Mouse (Mus musculus) limb, embryonic 12.5 days (tissue): ENCODE data around the gene Abca7. TPM values are rescaled to one million over a fixed set of nuclear protein-coding genes. Genes with fewer than 3 reads are reported as not detected.

Experiments
- ATAC-seq: fragments of 200-750 bp; cut with Nextera tagmentation; 2 replicates; pipeline ENCODE4 v1.8.0; 2017; ENCODE audit warnings: low read depth, moderate TSS enrichment; ENCODE audit not compliant: insufficient number of reproducible peaks, insufficient read depth, low FRiP score, low TSS enrichment
- H3K27ac ChIP-seq: fragments of 300-500 bp; sonication (generic); 2 replicates; pipeline ENCODE4 v1.5.1; 2016; ENCODE audit warnings: mild to moderate bottlenecking, moderate library complexity
- H3K27me3 ChIP-seq: fragments of 300-500 bp; sonication (generic); 2 replicates; pipeline ENCODE4 v1.6.1; 2016; ENCODE audit warnings: mild to moderate bottlenecking, moderate library complexity
- H3K36me3 ChIP-seq: fragments of 300-500 bp; sonication (generic); 2 replicates; pipeline ENCODE4 v1.6.1; 2016; ENCODE audit warnings: mild to moderate bottlenecking, moderate library complexity
- H3K4me1 ChIP-seq: fragments of 300-500 bp; sonication (generic); replicated peaks from 2 replicates; pipeline ENCODE4 v1.6.1; 2016
- H3K4me2 ChIP-seq: fragments of 300-500 bp; sonication (generic); 2 replicates; pipeline ENCODE4 v1.6.1; 2016; ENCODE audit warnings: mild to moderate bottlenecking, moderate library complexity
- H3K4me3 ChIP-seq: fragments of 300-500 bp; sonication (generic); replicated peaks from 2 replicates; pipeline ENCODE4 v1.5.1; 2016; ENCODE audit warnings: mild to moderate bottlenecking
- H3K9ac ChIP-seq: fragments of 300-500 bp; sonication (generic); replicated peaks from 2 replicates; pipeline ENCODE4 v1.6.1; 2016; ENCODE audit warnings: mild to moderate bottlenecking, moderate library complexity
- H3K9me3 ChIP-seq: fragments of 300-500 bp; sonication (generic); 2 replicates; pipeline ENCODE4 v1.6.1; 2016; ENCODE audit warnings: mild to moderate bottlenecking, moderate library complexity
- WGBS: fragments of 180-500 bp; shearing (Covaris S2); methylation state at CpG from one replicate; pipeline ENCODE4 v1.1.7; 2016; 5-methylcytosine and 5-hydroxymethylcytosine counted together
- polyA plus RNA-seq: library from polyadenylated mRNA; unstranded; fragments of >200 nt; fragmentation: Nextera tagmentation; extraction: Ambion mirVana; gene quantifications from 2 replicates; pipeline ENCODE4 v1.2.1, GENCODE M21; 2016

Gene Abca7
- polyA plus RNA-seq, 1 experiment from 2014 or later, result 2.1 TPM

GRCm38 (mm10) chr10:79959847-79960601 lies 36.3 kb upstream of the Abca7 start, which contains the start of gene Wdr18:
Gene Wdr18 (plus strand): TSS chr10:79960152.
- Histone ChIP-seq H3K9me3 (no peaks in the 10 kb centered on the region), H3K9ac (peak within 1 kb of the TSS; percentile 83), H3K27ac (peak within 1 kb of the TSS; percentile 75), H3K4me2 (peak within 1 kb of the TSS; percentile 74), H3K4me1 (peaks cover 28% of the 10 kb centered on the region), H3K27me3 (no peaks in the 10 kb centered on the region), H3K36me3 (peaks cover 39% of the 10 kb centered on the region), H3K4me3 (peak within 1 kb of the TSS; percentile 97)
- WGBS, result under 1% methylated on average over 61 of the region's 61 CpGs
- ATAC-seq, result peak; percentile 96

- no peaks in the 10 kb centered on the region for H3K9me3 ChIP-seq
- no peak overlapping the region; the same call in 1 of the 2 replicates for H3K27ac ChIP-seq
- H3K4me1 ChIP-seq, result peaks cover 21% of the 10 kb centered on the region
- peak overlapping the region; percentile 83 for H3K9ac ChIP-seq
- H3K36me3 ChIP-seq, result peaks cover 47% of the 10 kb centered on the region
- H3K4me2 ChIP-seq, result peak overlapping the region; percentile 74
- 16% methylated on average over 10 of the region's 10 CpGs for WGBS
- no peaks in the 10 kb centered on the region for H3K27me3 ChIP-seq
- H3K4me3 ChIP-seq, result peak overlapping the region; percentile 97
- ATAC-seq, result no peak
Measured at GRCm38 (mm10) chr10:79960671-79961294, 35.5 kb upstream of the Abca7 start.

- no peak overlapping the region for H3K9ac ChIP-seq
- WGBS, result 93% methylated on average over 7 of the region's 7 CpGs
- no peak overlapping the region for H3K4me3 ChIP-seq
- peaks cover 10% of the 10 kb centered on the region for H3K4me1 ChIP-seq
- no peak overlapping the region for H3K27ac ChIP-seq
- peaks cover 79% of the 10 kb centered on the region for H3K36me3 ChIP-seq
- ATAC-seq, result no peak
- no peaks in the 10 kb centered on the region for H3K9me3 ChIP-seq
- H3K4me2 ChIP-seq, result no peak overlapping the region
- peaks cover 9% of the 10 kb centered on the region for H3K27me3 ChIP-seq
Measured at GRCm38 (mm10) chr10:79964727-79965126, 31.6 kb upstream of the Abca7 start.

- peaks cover 79% of the 10 kb centered on the region for H3K36me3 ChIP-seq
- no peak for ATAC-seq
- no peak overlapping the region for H3K9ac ChIP-seq
- WGBS, result 87% methylated on average over 5 of the region's 5 CpGs
- H3K27ac ChIP-seq, result no peak overlapping the region
- H3K4me2 ChIP-seq, result no peak overlapping the region
- peaks cover 10% of the 10 kb centered on the region for H3K4me1 ChIP-seq
- peaks cover 14% of the 10 kb centered on the region for H3K27me3 ChIP-seq
- no peaks in the 10 kb centered on the region for H3K9me3 ChIP-seq
- no peak overlapping the region for H3K4me3 ChIP-seq
Measured at GRCm38 (mm10) chr10:79965325-79965724, 31.0 kb upstream of the Abca7 start.

GRCm38 (mm10) chr10:79966886-79967400 lies 29.4 kb upstream of the Abca7 start:
- Histone ChIP-seq H3K4me1 (peaks cover 14% of the 10 kb centered on the region), H3K36me3 (peaks cover 70% of the 10 kb centered on the region), H3K9me3 (no peaks in the 10 kb centered on the region), H3K9ac (no peak overlapping the region), H3K27me3 (peaks cover 30% of the 10 kb centered on the region), H3K4me3 (no peak overlapping the region), H3K4me2 (no peak overlapping the region), H3K27ac (no peak overlapping the region)
- 90% methylated on average over 5 of the region's 5 CpGs for WGBS
- no peak for ATAC-seq

- peaks cover 41% of the 10 kb centered on the region for H3K27me3 ChIP-seq
- H3K27ac ChIP-seq, result no peak overlapping the region
- ATAC-seq, result no peak
- no peak overlapping the region for H3K4me2 ChIP-seq
- no peak overlapping the region for H3K4me3 ChIP-seq
- H3K36me3 ChIP-seq, result peaks cover 58% of the 10 kb centered on the region
- 97% methylated on average over 1 of the region's 1 CpGs for WGBS
- no peaks in the 10 kb centered on the region for H3K9me3 ChIP-seq
- no peak overlapping the region for H3K9ac ChIP-seq
- H3K4me1 ChIP-seq, result peaks cover 14% of the 10 kb centered on the region
Measured at GRCm38 (mm10) chr10:79968181-79968580, 28.1 kb upstream of the Abca7 start.

GRCm38 (mm10) chr10:79969124-79969568 lies 27.1 kb upstream of the Abca7 start:
- Histone ChIP-seq H3K36me3 (peaks cover 54% of the 10 kb centered on the region), H3K4me3 (no peak overlapping the region), H3K27ac (no peak overlapping the region), H3K4me2 (no peak overlapping the region), H3K27me3 (peaks cover 49% of the 10 kb centered on the region), H3K9me3 (no peaks in the 10 kb centered on the region), H3K9ac (no peak overlapping the region), H3K4me1 (peaks cover 14% of the 10 kb centered on the region)
- WGBS, result 16% methylated on average over 3 of the region's 3 CpGs
- no peak for ATAC-seq

GRCm38 (mm10) chr10:79970415-79971182 lies 25.7 kb upstream of the Abca7 start, which contains the start of gene Grin3b:
Gene Grin3b (plus strand): TSS chr10:79970715.
- Histone ChIP-seq H3K4me1 (peaks cover 14% of the 10 kb centered on the region), H3K4me2 (peak within 1 kb of the TSS; percentile 94), H3K4me3 (peak within 1 kb of the TSS; percentile 58), H3K9ac (peak within 1 kb of the TSS; percentile 74), H3K9me3 (no peaks in the 10 kb centered on the region), H3K36me3 (peaks cover 51% of the 10 kb centered on the region), H3K27me3 (peaks cover 50% of the 10 kb centered on the region), H3K27ac (no peak within 1 kb of the TSS)
- 6% methylated on average over 47 of the region's 47 CpGs for WGBS
- 0 out of 2 replicates have a peak, but pooled peaks have one; percentile 15 for ATAC-seq

- peaks cover 50% of the 10 kb centered on the region for H3K27me3 ChIP-seq
- peaks cover 14% of the 10 kb centered on the region for H3K4me1 ChIP-seq
- 3% methylated on average over 21 of the region's 21 CpGs for WGBS
- H3K4me3 ChIP-seq, result peak overlapping the region; percentile 58
- peak overlapping the region; percentile 94 for H3K4me2 ChIP-seq
- peaks cover 51% of the 10 kb centered on the region for H3K36me3 ChIP-seq
- H3K27ac ChIP-seq, result no peak overlapping the region
- no peaks in the 10 kb centered on the region for H3K9me3 ChIP-seq
- 0 out of 2 replicates have a peak, but pooled peaks have one; percentile 20 for ATAC-seq
- H3K9ac ChIP-seq, result peak overlapping the region; percentile 74
Measured at GRCm38 (mm10) chr10:79971183-79971497, 25.2 kb upstream of the Abca7 start.

GRCm38 (mm10) chr10:79972831-79973230 lies 23.5 kb upstream of the Abca7 start:
- ATAC-seq, result no peak
- no peaks in the 10 kb centered on the region for H3K9me3 ChIP-seq
- WGBS, result 67% methylated on average over 14 of the region's 14 CpGs
- H3K4me1 ChIP-seq, result peaks cover 14% of the 10 kb centered on the region
- H3K27me3 ChIP-seq, result peaks cover 50% of the 10 kb centered on the region
- H3K36me3 ChIP-seq, result peaks cover 51% of the 10 kb centered on the region
- H3K4me2 ChIP-seq, result no peak overlapping the region
- no peak overlapping the region for H3K4me3 ChIP-seq
- H3K9ac ChIP-seq, result no peak overlapping the region
- no peak overlapping the region for H3K27ac ChIP-seq

- H3K27ac ChIP-seq, result no peak overlapping the region
- H3K36me3 ChIP-seq, result peaks cover 52% of the 10 kb centered on the region
- H3K9ac ChIP-seq, result no peak overlapping the region
- WGBS, result 91% methylated on average over 21 of the region's 21 CpGs
- H3K27me3 ChIP-seq, result peaks cover 47% of the 10 kb centered on the region
- no peaks in the 10 kb centered on the region for H3K9me3 ChIP-seq
- no peak overlapping the region for H3K4me3 ChIP-seq
- peaks cover 14% of the 10 kb centered on the region for H3K4me1 ChIP-seq
- no peak overlapping the region for H3K4me2 ChIP-seq
- no peak for ATAC-seq
Measured at GRCm38 (mm10) chr10:79974087-79974486, 22.2 kb upstream of the Abca7 start.
